Mouse (Mus musculus) ZHBTc4 (cell line): ENCODE data around the gene Cog3.

Experiments used
- DNase-seq: peaks from one replicate; pipeline ENCODE4 v3.0.0-alpha.2; 2011; ENCODE audit warnings: low read depth, low spot score

Cog3 gene

DNA sequence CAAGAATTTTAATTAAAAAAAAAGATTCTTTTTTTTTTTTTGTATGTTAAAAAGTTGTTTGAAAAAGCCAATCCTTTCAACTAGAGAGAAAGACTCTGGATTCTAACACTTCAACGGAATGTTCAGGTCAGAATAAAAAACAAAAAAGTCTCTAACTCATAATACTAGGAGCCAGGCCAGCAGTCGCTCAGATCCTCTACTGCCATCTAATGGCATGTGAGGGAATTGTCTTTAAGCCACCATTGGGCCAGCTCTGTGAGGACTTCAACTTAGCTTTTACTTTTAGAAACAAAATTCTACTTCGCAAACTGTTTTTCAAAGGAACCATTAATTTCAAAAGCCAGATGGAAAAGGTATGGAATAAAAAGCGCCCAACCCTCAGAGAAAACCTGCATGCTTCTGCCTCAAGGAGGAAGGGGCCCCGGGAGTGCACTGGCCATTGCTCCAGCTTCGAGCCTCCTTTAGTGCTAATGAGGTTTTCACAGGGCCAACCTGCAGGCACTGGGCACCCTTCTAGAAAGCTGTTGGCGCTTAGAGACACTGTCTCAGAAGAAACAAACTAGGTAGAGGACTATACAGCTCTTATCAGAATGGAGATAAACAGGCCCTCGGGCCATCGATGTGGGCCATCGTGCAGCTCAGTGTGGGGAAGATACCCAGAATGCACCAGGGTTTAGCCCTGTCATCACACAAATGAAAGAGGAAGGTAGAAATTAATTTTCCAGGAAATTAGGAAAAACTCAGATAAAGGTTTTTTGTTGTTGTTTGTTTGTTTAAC, 6.9 kb upstream of the Cog3 start:
- DNase-seq = peak; percentile 34

GRCm38 (mm10) chr14:75758401-75758800, 4.1 kb upstream of the Cog3 start:
- no peak for DNase-seq

GRCm38 (mm10) chr14:75757821-75758220, 3.5 kb upstream of the Cog3 start:
- no peak for DNase-seq

- DNase-seq = no peak
Measured at GRCm38 (mm10) chr14:75756971-75757370, 2.7 kb upstream of the Cog3 start.

GRCm38 (mm10) chr14:75753206-75753605, 1.1 kb downstream of the Cog3 start:
- no peak for DNase-seq

GRCm38 (mm10) chr14:75751040-75751439, 3.3 kb downstream of the Cog3 start:
- no peak for DNase-seq

DNA sequence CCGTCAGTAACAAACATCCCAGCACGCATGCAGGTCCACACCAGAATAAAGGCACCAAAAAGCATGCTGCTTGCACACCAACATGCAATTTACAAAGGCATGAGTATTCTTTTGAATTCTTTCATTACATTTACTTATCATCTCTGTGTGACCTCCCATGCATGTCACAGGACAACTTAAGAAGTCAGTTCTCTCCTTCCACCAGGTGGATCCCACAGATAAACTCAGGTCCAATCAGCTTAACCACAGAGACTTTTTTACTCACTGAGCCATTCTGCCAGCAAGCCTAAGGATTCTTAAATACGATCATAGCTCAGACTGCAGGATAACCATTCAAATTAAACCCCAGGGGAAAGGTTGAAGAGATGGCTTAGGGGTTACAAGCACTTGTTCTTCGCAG, 5.2 kb downstream of the Cog3 start:
- no peak for DNase-seq

DNA sequence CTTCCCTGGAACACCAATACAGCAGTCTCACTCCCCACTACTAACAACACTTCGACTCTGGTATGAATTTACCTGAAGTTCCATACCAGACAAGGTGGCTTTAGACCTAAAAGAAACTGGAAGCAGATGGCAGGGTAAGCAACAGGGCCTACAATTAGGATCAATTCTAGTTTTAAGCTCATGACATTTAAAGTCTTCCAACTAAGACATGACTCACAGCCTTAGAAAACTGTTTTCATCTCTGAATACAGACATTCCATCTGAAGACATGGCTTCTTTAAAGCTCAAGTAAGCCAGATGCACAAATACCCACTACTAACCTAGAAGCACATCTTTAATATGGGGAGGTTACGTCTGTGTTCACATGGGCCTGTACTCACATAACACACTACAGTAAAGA, 6.4 kb downstream of the Cog3 start:
- no peak for DNase-seq

- DNase-seq = no peak
Measured at GRCm38 (mm10) chr14:75741904-75742303, 12.4 kb downstream of the Cog3 start.

- DNase-seq = no peak
Measured at GRCm38 (mm10) chr14:75735597-75735996, 18.7 kb downstream of the Cog3 start.

DNA sequence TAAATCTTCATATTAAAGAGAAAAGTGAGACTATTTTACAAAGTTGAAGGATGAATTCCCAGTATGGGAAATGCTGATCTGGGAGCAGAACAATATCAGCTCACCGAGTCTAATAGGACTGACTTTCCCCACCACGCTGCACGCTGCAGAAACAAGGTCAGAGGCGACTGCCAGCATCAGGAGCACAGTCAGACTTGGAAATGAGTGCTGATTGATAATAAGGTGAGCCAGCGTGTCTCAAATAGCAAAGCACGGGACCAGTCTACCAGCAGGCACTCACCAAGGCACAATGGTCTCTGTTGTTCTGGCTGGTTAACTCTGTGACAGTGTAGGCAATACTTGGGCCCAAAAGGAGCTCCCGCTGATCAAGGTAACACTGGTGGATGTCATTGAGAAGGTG, 21.7 kb downstream of the Cog3 start:
- no peak for DNase-seq

GRCm38 (mm10) chr14:75731361-75731760, 23.0 kb downstream of the Cog3 start:
- DNase-seq = no peak

DNA sequence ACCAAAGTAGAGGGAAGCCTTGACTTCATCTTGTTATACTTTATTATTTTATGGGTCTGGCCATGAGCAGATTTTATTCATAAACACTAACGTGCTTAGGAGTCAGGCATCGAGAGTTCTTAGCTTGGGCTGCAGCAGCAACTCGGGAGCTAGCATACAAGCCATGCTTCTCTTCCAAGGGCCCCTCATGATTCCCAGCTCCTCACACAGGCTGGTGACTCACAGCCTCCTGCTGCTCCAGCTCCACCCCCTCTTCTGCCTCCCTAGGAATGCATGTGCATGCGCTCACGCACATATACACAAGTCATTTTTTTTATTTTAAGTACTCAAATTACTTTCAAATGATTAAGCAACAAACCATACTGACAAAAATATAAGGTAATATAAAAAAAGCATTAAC, 26.2 kb downstream of the Cog3 start:
- DNase-seq = no peak

GRCm38 (mm10) chr14:75727046-75727445, 27.3 kb downstream of the Cog3 start:
- peak; percentile 28 for DNase-seq

- DNase-seq = no peak
Measured at GRCm38 (mm10) chr14:75722816-75723215, 31.5 kb downstream of the Cog3 start.

DNA sequence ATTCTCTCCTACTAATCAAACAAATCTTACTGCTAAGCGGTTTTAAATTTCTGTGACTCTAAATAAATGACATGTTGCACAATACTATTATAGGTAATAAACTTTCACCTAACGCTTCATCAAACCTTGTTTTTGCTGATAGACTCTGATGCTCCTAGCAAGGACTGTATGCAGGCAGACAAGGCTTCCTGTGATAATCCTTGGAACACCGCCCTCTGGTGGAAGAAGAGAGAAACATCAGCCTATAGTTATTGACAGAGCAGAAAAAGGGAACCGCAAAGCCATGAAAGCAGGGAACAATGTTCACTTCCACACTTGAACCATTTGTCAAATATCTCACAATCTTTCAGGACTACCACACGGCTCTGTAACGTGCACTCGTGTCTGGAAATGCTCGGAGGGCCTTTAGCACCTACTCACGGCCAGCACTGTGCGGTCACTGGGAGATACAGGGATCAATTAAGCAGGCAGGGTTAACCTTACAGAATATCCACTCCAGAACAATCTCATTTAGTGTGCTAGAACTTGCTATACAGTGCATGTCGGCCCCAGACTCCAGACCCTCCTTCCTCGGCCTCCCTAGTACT, 32.2 kb downstream of the Cog3 start:
- peak; percentile 61 for DNase-seq

DNA sequence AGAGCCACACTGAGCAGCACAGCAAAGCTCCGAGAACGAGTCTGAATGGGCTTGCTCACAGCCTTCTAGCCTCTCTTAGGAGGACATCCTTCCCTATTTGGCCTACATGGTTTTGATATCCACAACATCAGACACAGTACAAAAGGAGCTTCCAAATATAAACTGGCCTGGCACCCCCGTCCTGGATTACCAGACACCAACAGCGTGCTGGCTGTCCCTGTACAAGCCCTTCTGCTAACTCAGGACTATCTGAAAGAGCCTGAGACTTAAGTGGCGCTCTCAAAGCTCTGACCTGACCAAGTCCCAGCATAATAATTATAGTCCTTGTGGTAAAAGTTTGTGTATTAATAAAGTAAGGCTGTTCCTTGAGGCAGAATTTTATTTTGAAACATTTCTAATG, 34.2 kb downstream of the Cog3 start:
- DNase-seq = no peak

DNA sequence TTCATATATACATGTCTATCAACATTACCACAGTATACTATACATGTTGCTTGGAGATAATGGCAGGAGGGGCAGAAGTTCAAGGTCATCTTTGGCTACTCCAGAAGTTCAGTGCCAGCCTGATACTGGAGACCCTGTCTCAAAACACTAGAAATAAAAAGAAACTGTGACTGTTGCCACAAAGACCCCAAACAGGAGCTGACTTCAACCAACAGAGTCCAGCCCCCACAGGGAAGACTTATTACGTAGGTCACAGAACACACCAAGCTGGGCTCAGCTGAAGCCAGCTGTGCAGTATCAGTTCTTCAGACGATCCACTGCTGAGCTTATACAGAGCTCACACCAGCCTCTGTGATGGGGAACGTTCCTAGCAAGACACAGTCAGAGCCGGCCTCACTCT, 37.9 kb downstream of the Cog3 start:
- no peak for DNase-seq

GRCm38 (mm10) chr14:75713661-75714060, 40.7 kb downstream of the Cog3 start:
- DNase-seq = no peak

DNA sequence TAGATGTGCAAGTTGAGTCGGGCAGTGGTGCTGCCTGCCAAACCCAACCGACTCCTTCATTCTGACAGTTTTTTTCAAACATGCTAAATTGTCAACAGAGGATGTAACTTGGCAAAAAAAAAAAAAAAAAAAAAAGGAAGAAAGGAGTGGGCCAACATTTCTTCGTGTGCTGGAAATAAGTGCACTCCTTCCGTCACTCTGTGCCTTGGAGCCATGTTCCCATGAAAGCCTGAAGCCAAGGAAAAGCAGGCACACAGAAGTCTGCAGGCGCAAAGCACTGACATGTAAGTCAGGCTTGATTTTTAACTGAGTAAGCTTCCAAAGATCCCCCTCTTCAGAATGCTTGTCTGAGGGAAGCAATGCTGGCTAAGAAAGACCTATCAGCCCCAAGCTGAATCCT, 41.6 kb downstream of the Cog3 start:
- no peak for DNase-seq

DNA sequence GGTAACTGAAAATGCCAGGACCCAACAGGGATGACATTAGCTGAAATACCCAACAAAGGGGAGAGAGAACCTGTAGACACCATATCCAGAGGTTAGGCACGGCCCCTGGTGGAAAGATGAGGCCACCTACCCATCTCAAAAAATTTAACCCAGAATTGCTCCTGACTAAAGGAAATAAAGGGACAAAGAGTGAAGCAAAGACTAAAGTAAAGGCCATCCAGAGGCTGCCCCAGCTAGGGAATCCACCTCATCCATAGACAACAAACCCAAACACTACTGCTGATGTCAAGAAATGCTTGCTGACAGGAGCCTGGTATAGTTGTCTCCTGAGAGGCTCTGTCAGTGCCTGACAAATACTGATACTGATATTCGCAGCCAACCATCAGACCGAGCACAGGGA, 42.6 kb downstream of the Cog3 start:
- DNase-seq = no peak

GRCm38 (mm10) chr14:75708986-75709385, 45.3 kb downstream of the Cog3 start:
- no peak for DNase-seq

GRCm38 (mm10) chr14:75707771-75708170, 46.5 kb downstream of the Cog3 start:
- no peak for DNase-seq

GRCm38 (mm10) chr14:75706647-75707046, 47.7 kb downstream of the Cog3 start:
- no peak for DNase-seq
